Mouse (Mus musculus) c-Kit-positive CD71-positive TER-119-positive erythroid progenitor cells, embryonic 14.5 days (primary cell): ENCODE results near the gene Nelfa.
"Not testable (repeated sequence)": the region's sequence is repeated elsewhere in the genome, so short reads cannot be mapped to it uniquely, and the experiment has no call there.

Source experiments
- DNase-seq: peaks from one replicate; pipeline ENCODE4 v3.0.0-alpha.2; 2013; ENCODE audit warnings: low spot score

Gene Nelfa

GRCm38 (mm10) chr5:33919466-33919865 is 16.7 kb downstream of the Nelfa start:
- no peak for DNase-seq

GRCm38 (mm10) chr5:33916616-33917015 is 19.6 kb downstream of the Nelfa start:
- DNase-seq: not testable (repeated sequence)

GRCm38 (mm10) chr5:33915031-33915430 is 21.2 kb downstream of the Nelfa start:
- DNase-seq: not testable (repeated sequence)

GRCm38 (mm10) chr5:33903176-33903575 is 33.0 kb downstream of the Nelfa start:
- DNase-seq: no peak

- DNase-seq: no peak
These were observed 33.5 kb downstream of the Nelfa start for GRCm38 (mm10) chr5:33902696-33903095.

- DNase-seq: no peak
These were observed 34.9 kb downstream of the Nelfa start for GRCm38 (mm10) chr5:33901278-33901677.

GRCm38 (mm10) chr5:33900701-33901263 is 35.4 kb downstream of the Nelfa start:
- DNase-seq: no peak

- DNase-seq: no peak
These were observed 36.1 kb downstream of the Nelfa start for GRCm38 (mm10) chr5:33900101-33900500.

GRCm38 (mm10) chr5:33899245-33899644 is 37.0 kb downstream of the Nelfa start:
- DNase-seq: no peak

- DNase-seq: no peak
These were observed 37.5 kb downstream of the Nelfa start for GRCm38 (mm10) chr5:33898671-33899070.

- DNase-seq: no peak
These were observed 39.1 kb downstream of the Nelfa start for GRCm38 (mm10) chr5:33897158-33897557.

GRCm38 (mm10) chr5:33895116-33895515 is 41.1 kb downstream of the Nelfa start:
- no peak for DNase-seq

- no peak for DNase-seq
These were observed 42.8 kb downstream of the Nelfa start for GRCm38 (mm10) chr5:33893406-33893805.

- no peak for DNase-seq
These were observed 55.1 kb downstream of the Nelfa start for GRCm38 (mm10) chr5:33881118-33881517.

GRCm38 (mm10) chr5:33875472-33875871 is 60.7 kb downstream of the Nelfa start:
- no peak for DNase-seq

- DNase-seq: no peak
These were observed 78.5 kb downstream of the Nelfa start for GRCm38 (mm10) chr5:33857693-33858092.

- DNase-seq: no peak
These were observed 82.2 kb downstream of the Nelfa start for GRCm38 (mm10) chr5:33854019-33854418.

GRCm38 (mm10) chr5:33853086-33853485 is 83.1 kb downstream of the Nelfa start:
- DNase-seq: no peak

- no peak for DNase-seq
These were observed 84.7 kb downstream of the Nelfa start for GRCm38 (mm10) chr5:33851466-33851865.
